Comparison of ENCODE assay signal across 8 mouse cellular contexts in genomic region chr2:152111920-152112319, GRCm38 (mm10). TPM values are rescaled to one million over a fixed set of nuclear protein-coding genes. Genes with fewer than 3 reads are reported as not detected.
DNase-seq lines count a peak whose midpoint lies in the region; ATAC-seq lines count a peak whose summit lies in the region.

No protein-coding gene starts in this region.

- 10% methylated on average over 7 of the region's 7 CpGs for WGBS in hindbrain, embryonic 14.5 days

- H3K9me3 ChIP-seq in hindbrain, embryonic 14.5 days (ENCODE audit: control insufficient read depth, low read length), result no peaks in the 10 kb centered on the region

- peak; percentile 76 for ATAC-seq in hindbrain, embryonic 14.5 days (ENCODE audit: low FRiP score)

- H3K27ac ChIP-seq in hindbrain, embryonic 14.5 days, result no peak overlapping the region

- 0 out of 2 replicates have a peak, but pooled peaks cover 6% of the 10 kb centered on the region for H3K27me3 ChIP-seq in hindbrain, embryonic 14.5 days (ENCODE audit: control insufficient read depth, insufficient read depth, low read length)

- no peak overlapping the region for H3K4me3 ChIP-seq in hindbrain, embryonic 14.5 days (replicated peaks; ENCODE audit: low read length)

- no peak overlapping the region for H3K9ac ChIP-seq in hindbrain, embryonic 14.5 days

- DNase-seq in T-cell, adult 2 months (ENCODE audit: low spot score), result peak; percentile 75
- DNase-seq in cerebellum, postnatal 36 days, result peak; percentile 91 to 94
- DNase-seq in frontal cortex, postnatal 36 days (ENCODE audit: low spot score in 2 of 2), result peak; percentile 96 to 97
- peak; percentile 98 for DNase-seq in hindbrain, embryonic 14.5 days (ENCODE audit: low spot score)
- DNase-seq in layer of hippocampus, postnatal 25 days (ENCODE audit: extremely low spot score in 1 of 2, low spot score in 1 of 2), result peak; percentile 92 to 98
- DNase-seq in lung, postnatal 14 days, result peak; percentile 94
- peak; percentile 96 for DNase-seq in retina, embryonic 14.5 days (ENCODE audit: low spot score)
- DNase-seq in thymus, postnatal 36 days, result peak; percentile 74 to 79

- H3K4me1 ChIP-seq in hindbrain, embryonic 14.5 days (replicated peaks; ENCODE audit: control insufficient read depth, insufficient read depth, low read length), result peaks cover 13% of the 10 kb centered on the region

- no peaks in the 10 kb centered on the region for H3K36me3 ChIP-seq in hindbrain, embryonic 14.5 days (replicated peaks; ENCODE audit: control insufficient read depth, insufficient read depth)

- no peak overlapping the region for H3K4me2 ChIP-seq in hindbrain, embryonic 14.5 days (replicated peaks)

RNA-seq across cellular contexts. Expression of gene Srxn1, which starts 6.6 kb away (rescaled TPM):
- polyA plus RNA-seq in hindbrain, embryonic 14.5 days (2014; fragmentation: Nextera tagmentation; extraction: Ambion mirVana), result 22.5 and 26.2 TPM in 2 replicates
- 10 to 100 TPM; 67.2 to 75.2 TPM for total RNA-seq in layer of hippocampus, postnatal 25 days (2021)

RNA-seq across cellular contexts. Expression of gene Scrt2, which starts 30.6 kb away (rescaled TPM):
- 10.9 and 13.6 TPM in 2 replicates for polyA plus RNA-seq in hindbrain, embryonic 14.5 days (2014; fragmentation: Nextera tagmentation; extraction: Ambion mirVana)
- total RNA-seq in layer of hippocampus, postnatal 25 days (2021), result 10 to 100 TPM; 21.1 to 23.1 TPM

RNA-seq across cellular contexts. Expression of gene Tcf15, which starts 31.4 kb away (rescaled TPM):
- 1.6 and 2.3 TPM in 2 replicates for polyA plus RNA-seq in hindbrain, embryonic 14.5 days (2014; fragmentation: Nextera tagmentation; extraction: Ambion mirVana)
- 1 to 10 TPM; 4.3 to 4.7 TPM for total RNA-seq in layer of hippocampus, postnatal 25 days (2021)
